Mouse (Mus musculus): ENCODE data around the gene U2af2.
"Not testable (repeated sequence)": the region's sequence is repeated elsewhere in the genome, so short reads cannot be mapped to it uniquely, and the experiment has no call there.

The U2af2 gene

GRCm38 (mm10) chr7:5059421-5059820 is 2.5 kb upstream of the U2af2 start:
- in situ Hi-C loops (cut with MboI; ENCODE audit: low pct_unique_long_range_greater_than_20kb in 1 of 2, low sequenced_read_pairs in 2 of 2, unreplicated experiment in 1 of 2): no loop called here

- in situ Hi-C loops (cut with MboI; ENCODE audit: low pct_unique_long_range_greater_than_20kb in 1 of 2, low sequenced_read_pairs in 2 of 2, unreplicated experiment in 1 of 2): loop anchor here in 1 of 2 experiments (5.0 kb wide), 1 partner anchor 38 kb away; the partner anchor contains the start of genes Ccdc106 and Zfp865
These were observed 1.7 kb upstream of the U2af2 start for GRCm38 (mm10) chr7:5060239-5060731.

GRCm38 (mm10) chr7:5060944-5061773 is 784 bp upstream of the U2af2 start:
- in situ Hi-C loops (cut with MboI; ENCODE audit: low pct_unique_long_range_greater_than_20kb in 1 of 2, low sequenced_read_pairs in 2 of 2, unreplicated experiment in 1 of 2): loop anchor here in 1 of 2 experiments (5.0 kb wide), 1 partner anchor 39 kb away; the partner anchor contains the start of genes Ccdc106 and Zfp865

GRCm38 (mm10) chr7:5062360-5063001 is 538 bp downstream of the U2af2 start:
- in situ Hi-C loops (cut with MboI; ENCODE audit: low pct_unique_long_range_greater_than_20kb in 1 of 2, low sequenced_read_pairs in 2 of 2, unreplicated experiment in 1 of 2): loop anchor here in 1 of 2 experiments (5.0 kb wide), 1 partner anchor 40 kb away; the partner anchor contains the start of genes Ccdc106 and Zfp865

- in situ Hi-C loops (cut with MboI; ENCODE audit: low pct_unique_long_range_greater_than_20kb in 1 of 2, low sequenced_read_pairs in 2 of 2, unreplicated experiment in 1 of 2): loop anchor here in 1 of 2 experiments (5.0 kb wide), 1 partner anchor 43 kb away; the partner anchor contains the start of genes Ccdc106 and Zfp865
These were observed 2.9 kb downstream of the U2af2 start for GRCm38 (mm10) chr7:5064886-5065285.

GRCm38 (mm10) chr7:5073586-5073985 is 11.6 kb downstream of the U2af2 start:
- in situ Hi-C loops (cut with MboI; ENCODE audit: low pct_unique_long_range_greater_than_20kb in 1 of 2, low sequenced_read_pairs in 2 of 2, unreplicated experiment in 1 of 2): no loop called here

GRCm38 (mm10) chr7:5074984-5075383 is 13.0 kb downstream of the U2af2 start:
- in situ Hi-C loops (cut with MboI; ENCODE audit: low pct_unique_long_range_greater_than_20kb in 1 of 2, low sequenced_read_pairs in 2 of 2, unreplicated experiment in 1 of 2): no loop called here

GRCm38 (mm10) chr7:5076931-5077330 is 15.0 kb downstream of the U2af2 start:
- in situ Hi-C loops (cut with MboI; ENCODE audit: low pct_unique_long_range_greater_than_20kb in 1 of 2, low sequenced_read_pairs in 2 of 2, unreplicated experiment in 1 of 2): no loop called here

GRCm38 (mm10) chr7:5079365-5080009 is 17.5 kb downstream of the U2af2 start:
- in situ Hi-C loops (cut with MboI; ENCODE audit: low pct_unique_long_range_greater_than_20kb in 1 of 2, low sequenced_read_pairs in 2 of 2, unreplicated experiment in 1 of 2): not testable (repeated sequence)

GRCm38 (mm10) chr7:5080010-5080751 is 18.2 kb downstream of the U2af2 start, which contains the start of gene Epn1:
Epn1 (plus strand) TSS chr7:5080235.
- in situ Hi-C loops (cut with MboI; ENCODE audit: low pct_unique_long_range_greater_than_20kb in 1 of 2, low sequenced_read_pairs in 2 of 2, unreplicated experiment in 1 of 2): no loop called here

- in situ Hi-C loops (cut with MboI; ENCODE audit: low pct_unique_long_range_greater_than_20kb in 1 of 2, low sequenced_read_pairs in 2 of 2, unreplicated experiment in 1 of 2): no loop called here
These were observed 18.9 kb downstream of the U2af2 start for GRCm38 (mm10) chr7:5080815-5081214.

- in situ Hi-C loops (cut with MboI; ENCODE audit: low pct_unique_long_range_greater_than_20kb in 1 of 2, low sequenced_read_pairs in 2 of 2, unreplicated experiment in 1 of 2): no loop called here
These were observed 19.3 kb downstream of the U2af2 start for GRCm38 (mm10) chr7:5081241-5081640.

GRCm38 (mm10) chr7:5081939-5082338 is 20.0 kb downstream of the U2af2 start:
- in situ Hi-C loops (cut with MboI; ENCODE audit: low pct_unique_long_range_greater_than_20kb in 1 of 2, low sequenced_read_pairs in 2 of 2, unreplicated experiment in 1 of 2): no loop called here

- in situ Hi-C loops (cut with MboI; ENCODE audit: low pct_unique_long_range_greater_than_20kb in 1 of 2, low sequenced_read_pairs in 2 of 2, unreplicated experiment in 1 of 2): no loop called here
These were observed 21.6 kb downstream of the U2af2 start for GRCm38 (mm10) chr7:5083325-5084105.

- in situ Hi-C loops (cut with MboI; ENCODE audit: low pct_unique_long_range_greater_than_20kb in 1 of 2, low sequenced_read_pairs in 2 of 2, unreplicated experiment in 1 of 2): no loop called here
These were observed 23.6 kb downstream of the U2af2 start for GRCm38 (mm10) chr7:5085512-5085911.

- in situ Hi-C loops (cut with MboI; ENCODE audit: low pct_unique_long_range_greater_than_20kb in 1 of 2, low sequenced_read_pairs in 2 of 2, unreplicated experiment in 1 of 2): no loop called here
These were observed 25.0 kb downstream of the U2af2 start for GRCm38 (mm10) chr7:5086921-5087440.

GRCm38 (mm10) chr7:5087886-5088285 is 25.9 kb downstream of the U2af2 start:
- in situ Hi-C loops (cut with MboI; ENCODE audit: low pct_unique_long_range_greater_than_20kb in 1 of 2, low sequenced_read_pairs in 2 of 2, unreplicated experiment in 1 of 2): no loop called here
